Mouse (Mus musculus): Measurements from ENCODE around the gene Rb1. TPM values are rescaled to one million over a fixed set of nuclear protein-coding genes. Genes with fewer than 3 reads are reported as not detected.

Rb1 gene
- polyA plus RNA-seq, 2 experiments = 15.4 to 22.1 TPM

DNA sequence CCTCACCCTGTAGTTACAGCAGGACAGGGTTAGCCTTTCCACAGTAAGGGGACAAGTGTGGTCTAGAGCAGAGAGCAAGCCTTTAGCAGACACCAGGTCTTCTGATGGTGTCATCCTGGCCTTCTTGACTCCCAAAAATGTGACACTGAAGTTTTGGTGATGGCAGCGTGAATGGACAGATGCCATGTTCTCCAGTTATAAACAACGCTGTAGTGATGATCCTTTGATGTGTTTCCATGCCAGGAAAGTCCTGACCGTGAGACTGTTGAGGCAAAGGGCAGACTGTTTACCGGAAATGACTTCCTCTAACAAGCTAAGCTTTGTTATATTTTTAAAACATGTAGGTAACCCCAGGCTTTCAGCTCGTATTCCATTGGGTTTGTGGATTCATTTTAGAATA, 185.8 kb downstream of the Rb1 start:
- no peak for ATAC-seq (ENCODE audit: insufficient read depth)
- Histone ChIP-seq H3K27ac (no peak overlapping the region), H3K9ac (replicated peaks) (no peak overlapping the region), H3K4me1 (replicated peaks; ENCODE audit: control insufficient read depth in 2 of 2, insufficient read depth in 2 of 2, low read length in 1 of 2) (peaks cover 0 to 13% of the 10 kb centered on the region in 2 experiments; a peak in 3 of 4 replicates), H3K27me3 (ENCODE audit: control insufficient read depth, insufficient read depth, low read length) (no peaks in the 10 kb centered on the region), H3K4me2 (ENCODE audit: low read depth) (no peak overlapping the region), H3K9me3 (ENCODE audit: control insufficient read depth, low read length) (no peaks in the 10 kb centered on the region), H3K4me3 (ENCODE audit: insufficient read depth in 1 of 2, low read depth in 2 of 2, low read length in 2 of 2) (no peak overlapping the region), H3K36me3 (replicated peaks; ENCODE audit: control insufficient read depth, insufficient read depth, low read depth) (no peaks in the 10 kb centered on the region)
- WGBS (ENCODE audit: insufficient replicate concordance) = 53% methylated on average over 5 of the region's 5 CpGs
- TF ChIP-seq CTCF (IDR thresholded peaks at IDR 0.05; ENCODE audit: low read depth) (no peak), EP300 (IDR thresholded peaks at IDR 0.05; ENCODE audit: low read depth) (no peak)
- no peak for DNase-seq (ENCODE audit: low read depth in 3 of 3, low spot score in 3 of 3)

GRCm38 (mm10) chr14:73138483-73138882, 187.1 kb downstream of the Rb1 start:
- TF ChIP-seq CTCF (IDR thresholded peaks at IDR 0.05; ENCODE audit: low read depth) (no peak), EP300 (IDR thresholded peaks at IDR 0.05; ENCODE audit: low read depth) (no peak)
- H3K27me3 ChIP-seq (ENCODE audit: control insufficient read depth, insufficient read depth, low read length) = no peaks in the 10 kb centered on the region
- WGBS (ENCODE audit: insufficient replicate concordance) = 63% methylated on average over 7 of the region's 7 CpGs
- H3K4me3 ChIP-seq (ENCODE audit: insufficient read depth in 1 of 2, low read depth in 2 of 2, low read length in 2 of 2) = no peak overlapping the region
- H3K4me2 ChIP-seq (ENCODE audit: low read depth) = no peak overlapping the region
- ATAC-seq (ENCODE audit: insufficient read depth) (no peak), DNase-seq (ENCODE audit: low read depth in 3 of 3, low spot score in 3 of 3) (no peak)
- H3K4me1 ChIP-seq (replicated peaks; ENCODE audit: control insufficient read depth in 2 of 2, insufficient read depth in 2 of 2, low read length in 1 of 2) = peaks cover 0 to 6% of the 10 kb centered on the region in 2 experiments; a peak in 1 of 4 replicates
- no peaks in the 10 kb centered on the region for H3K36me3 ChIP-seq (replicated peaks; ENCODE audit: control insufficient read depth, insufficient read depth, low read depth)
- no peak overlapping the region for H3K27ac ChIP-seq
- H3K9me3 ChIP-seq (ENCODE audit: control insufficient read depth, low read length) = no peaks in the 10 kb centered on the region
- no peak overlapping the region for H3K9ac ChIP-seq (replicated peaks)

GRCm38 (mm10) chr14:73137234-73137633, 188.4 kb downstream of the Rb1 start:
- H3K27ac ChIP-seq = no peak overlapping the region
- H3K4me1 ChIP-seq (replicated peaks; ENCODE audit: control insufficient read depth in 2 of 2, insufficient read depth in 2 of 2, low read length in 1 of 2) = peaks cover 0 to 5% of the 10 kb centered on the region in 2 experiments; a peak in 1 of 4 replicates
- DNase-seq (ENCODE audit: low read depth in 3 of 3, low spot score in 3 of 3) (no peak), ATAC-seq (ENCODE audit: insufficient read depth) (no peak)
- H3K4me3 ChIP-seq (ENCODE audit: insufficient read depth in 1 of 2, low read depth in 2 of 2, low read length in 2 of 2) = no peak overlapping the region
- WGBS (ENCODE audit: insufficient replicate concordance) = 33% methylated on average over 5 of the region's 5 CpGs
- no peak overlapping the region for H3K4me2 ChIP-seq (ENCODE audit: low read depth)
- H3K27me3 ChIP-seq (ENCODE audit: control insufficient read depth, insufficient read depth, low read length) = no peaks in the 10 kb centered on the region
- H3K9me3 ChIP-seq (ENCODE audit: control insufficient read depth, low read length) = no peaks in the 10 kb centered on the region
- H3K9ac ChIP-seq (replicated peaks) = no peak overlapping the region
- H3K36me3 ChIP-seq (replicated peaks; ENCODE audit: control insufficient read depth, insufficient read depth, low read depth) = no peaks in the 10 kb centered on the region
- TF ChIP-seq CTCF (IDR thresholded peaks at IDR 0.05; ENCODE audit: low read depth) (no peak), EP300 (IDR thresholded peaks at IDR 0.05; ENCODE audit: low read depth) (no peak)

MicroRNA genes within 50 kb of the gene (microRNA counts, 519-probe panel; counts per million panel counts)
- microRNA mmu-miR-687 = 69.9 counts per million

Small RNA genes lying within 50 kb of the gene (microRNA-seq; reads per million reads assigned to microRNA genes)
- not detected for gene Mir687

Other genes with a start within 250 kb of the Rb1 start
- 5.9 and 7.9 TPM in 2 replicates for gene Rcbtb2, start 202.8 kb downstream of the Rb1 start, polyA plus RNA-seq (2012; rRNA removed)
- 16.0 and 20.3 TPM in 2 replicates for gene Rcbtb2, start 202.8 kb downstream of the Rb1 start, polyA plus RNA-seq (2014; fragmentation: Nextera tagmentation; extraction: Ambion mirVana)
- gene Lpar6, start 87.9 kb downstream of the Rb1 start, polyA plus RNA-seq (2012; rRNA removed) = 1.8 and 2.3 TPM in 2 replicates
- 3.2 and 4.1 TPM in 2 replicates for gene Lpar6, start 87.9 kb downstream of the Rb1 start, polyA plus RNA-seq (2014; fragmentation: Nextera tagmentation; extraction: Ambion mirVana)
- gene Itm2b, start 59.5 kb upstream of the Rb1 start, polyA plus RNA-seq (2012; rRNA removed) = 203 and 206 TPM in 2 replicates
- gene Itm2b, start 59.5 kb upstream of the Rb1 start, polyA plus RNA-seq (2014; fragmentation: Nextera tagmentation; extraction: Ambion mirVana) = 396 and 431 TPM in 2 replicates
- gene Med4, start 184.2 kb upstream of the Rb1 start, polyA plus RNA-seq (2012; rRNA removed) = 13.3 and 18.2 TPM in 2 replicates
- gene Med4, start 184.2 kb upstream of the Rb1 start, polyA plus RNA-seq (2014; fragmentation: Nextera tagmentation; extraction: Ambion mirVana) = 25.7 and 28.6 TPM in 2 replicates
- gene Sucla2, start 199.5 kb upstream of the Rb1 start, polyA plus RNA-seq (2012; rRNA removed) = 13.0 and 22.0 TPM in 2 replicates
- 54.5 and 57.6 TPM in 2 replicates for gene Sucla2, start 199.5 kb upstream of the Rb1 start, polyA plus RNA-seq (2014; fragmentation: Nextera tagmentation; extraction: Ambion mirVana)
- 1.1 and 1.4 TPM in 2 replicates for gene Nudt15, start 222.4 kb upstream of the Rb1 start, polyA plus RNA-seq (2012; rRNA removed)
- 2.9 and 3.4 TPM in 2 replicates for gene Nudt15, start 222.4 kb upstream of the Rb1 start, polyA plus RNA-seq (2014; fragmentation: Nextera tagmentation; extraction: Ambion mirVana)